Comparison of ENCODE assay signal across 8 mouse cellular contexts in the genomic region with DNA sequence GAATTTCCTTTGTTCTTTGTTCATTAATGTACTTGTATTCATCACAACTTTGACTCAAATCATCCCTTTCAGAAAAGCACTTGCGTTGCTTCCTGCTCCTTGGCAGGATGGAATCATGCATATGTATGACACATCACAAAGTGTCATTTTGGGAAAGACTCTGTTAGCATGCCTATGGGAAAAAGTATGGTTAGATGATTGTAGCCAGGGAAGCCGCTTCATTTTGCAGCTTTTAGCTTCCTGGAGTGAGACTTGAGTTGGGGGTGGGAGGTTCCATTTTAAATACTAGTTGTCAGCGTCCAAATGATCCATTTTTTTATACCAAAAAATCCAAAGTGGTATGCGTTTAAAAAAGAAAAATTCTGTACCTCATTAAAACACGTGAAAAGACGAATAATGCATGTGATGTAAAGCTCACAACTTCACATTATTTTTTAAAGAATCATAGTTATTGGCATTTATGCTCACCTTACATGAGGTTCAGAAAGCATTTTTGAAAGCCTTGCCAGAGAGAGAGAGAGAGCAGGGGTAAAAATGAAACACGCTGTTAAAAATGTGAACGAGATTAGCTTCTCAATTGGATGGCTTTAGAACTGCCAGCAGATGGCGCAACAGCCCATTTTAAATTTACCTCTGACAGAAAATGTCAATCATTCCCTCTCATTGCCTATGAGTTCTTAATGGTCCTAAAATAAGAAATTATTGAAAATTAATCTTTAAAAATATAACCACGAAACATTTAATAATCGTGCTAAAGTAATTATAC. TPM values are rescaled to one million over a fixed set of nuclear protein-coding genes. Genes with fewer than 3 reads are reported as not detected.
DNase-seq lines count a peak whose midpoint lies in the region; ATAC-seq and TF ChIP-seq lines count a peak whose summit lies in the region.

No protein-coding gene starts in this region.

- H3K27me3 ChIP-seq in MEL (ENCODE audit: control insufficient read depth in 1 of 2, insufficient read depth in 2 of 2, low read length in 2 of 2), result peaks cover 0 to 4% of the 10 kb centered on the region in 2 experiments; a peak in 2 of 4 replicates

- no peaks in the 10 kb centered on the region for H3K9me3 ChIP-seq in MEL (replicated peaks; ENCODE audit: insufficient read depth, low read length)

- TF ChIP-seq POLR2A in MEL (IDR thresholded peaks at IDR 0.05; ENCODE audit: control insufficient read depth in 1 of 2, insufficient read depth in 1 of 2, low read depth in 1 of 2, low read length in 2 of 2, poor library complexity in 1 of 2), result no peak

- H3K79me2 ChIP-seq in MEL (ENCODE audit: control insufficient read depth, insufficient read depth, low read length, poor library complexity), result no peaks in the 10 kb centered on the region

- no peak overlapping the region for H3K9ac ChIP-seq in MEL (ENCODE audit: control insufficient read depth, low read depth, low read length, poor library complexity, severe bottlenecking)

- H3K4me1 ChIP-seq in MEL (ENCODE audit: control insufficient read depth in 1 of 2, insufficient read depth in 2 of 2, low read length in 2 of 2), result no peaks in the 10 kb centered on the region

- peak; percentile 69 for DNase-seq in heart, adult 8-10 months (ENCODE audit: low spot score)
- DNase-seq in heart, adult 11 months, result no peak
- peak; percentile 59 for DNase-seq in MEL (ENCODE audit: low read depth, low spot score)
- peak; percentile 48 to 76 for DNase-seq in cerebellum, postnatal 25 days
- DNase-seq in layer of hippocampus, adult 9-10 months (ENCODE audit: low spot score), result peak; percentile 30
- peak; percentile 58 for DNase-seq in mesoderm, embryonic 11.5 days (ENCODE audit: low read depth, low spot score)
- DNase-seq in telencephalon, adult 2 months (ENCODE audit: low read depth, low spot score), result peak; percentile 47

- peak; percentile 48 for ATAC-seq in granulocyte monocyte progenitor cell, adult 5-6 weeks (replicated peaks; ENCODE audit: poor library complexity, severe bottlenecking)

- TF ChIP-seq RAD21 in MEL (IDR thresholded peaks at IDR 0.05; ENCODE audit: low read depth, low read length), result peak; percentile 79

- no peak overlapping the region for H3K4me3 ChIP-seq in MEL (ENCODE audit: control insufficient read depth in 1 of 2, insufficient read depth in 1 of 2, low read depth in 2 of 2, low read length in 2 of 2)

- TF ChIP-seq EP300 in MEL (IDR thresholded peaks at IDR 0.05; ENCODE audit: low read depth in 1 of 2, low read length in 2 of 2), result no peak

- TF ChIP-seq CTCF in MEL (IDR thresholded peaks at IDR 0.05 in 2 of 3, conservative IDR thresholded peaks at IDR 0.05 in 1 of 3; ENCODE audit: control insufficient read depth in 1 of 3, insufficient read depth in 1 of 3, low read depth in 2 of 3, low read length in 3 of 3, poor library complexity in 1 of 3, severe bottlenecking in 1 of 3), result peak; percentile 45 to 75 (median 48)

- no peaks in the 10 kb centered on the region for H3K36me3 ChIP-seq in MEL (ENCODE audit: control insufficient read depth in 1 of 2, insufficient read depth in 2 of 2, low read length in 2 of 2)

- no peak overlapping the region for H3K27ac ChIP-seq in MEL (ENCODE audit: control insufficient read depth, low read depth, low read length)

TF ChIP-seq in MEL, 35 proteins besides CTCF, POLR2A, EP300 and RAD21:
- no peak for TF ChIP-seq USF2 (IDR thresholded peaks at IDR 0.05; ENCODE audit: borderline replicate concordance in 1 of 2, insufficient read depth in 1 of 2, low read depth in 1 of 2, low read length in 2 of 2)
- TF ChIP-seq MAX (IDR thresholded peaks at IDR 0.05; ENCODE audit: low read length), result no peak
- no peak for TF ChIP-seq JUND (IDR thresholded peaks at IDR 0.05; ENCODE audit: low read depth, low read length)
- no peak for TF ChIP-seq ELF1 (IDR thresholded peaks at IDR 0.05; ENCODE audit: low read depth, low read length)
- no peak for TF ChIP-seq TAL1 (IDR thresholded peaks at IDR 0.05; ENCODE audit: low read length)
- no peak for TF ChIP-seq MYB (IDR thresholded peaks at IDR 0.05; ENCODE audit: low read depth, low read length)
- TF ChIP-seq SMC3 (IDR thresholded peaks at IDR 0.05; ENCODE audit: low read depth, low read length), result peak; percentile 82
- TF ChIP-seq GATA1 (IDR thresholded peaks at IDR 0.05; ENCODE audit: low read depth, low read length), result no peak
- TF ChIP-seq USF1 (IDR thresholded peaks at IDR 0.05; ENCODE audit: low read depth, low read length), result no peak
- TF ChIP-seq BHLHE40 (IDR thresholded peaks at IDR 0.05; ENCODE audit: borderline replicate concordance, low read depth, low read length), result no peak
- TF ChIP-seq ZC3H11A (IDR thresholded peaks at IDR 0.05; ENCODE audit: low read depth, low read length), result peak; percentile 71
- TF ChIP-seq NELFE (IDR thresholded peaks at IDR 0.05; ENCODE audit: low read depth, low read length), result no peak
TF ChIP-seq in MEL: peak in this region for 2.

RNA-seq across cellular contexts. Expression of gene Akr1e1, which starts 57.6 kb away (rescaled TPM):
- total RNA-seq in heart, adult 8-10 months (2022), result 10 to 100 TPM; 19.4 to 21.2 (median 21.0) TPM
- total RNA-seq in MEL (2012; rRNA removed), result 13.8 and 14.4 TPM in 2 replicates
- 10 to 100 TPM in 1 of 2 experiments, not detected in 1; 16.2 TPM for polyA plus RNA-seq in MEL (2012; ENCODE audit: insufficient read depth in 1 of 2, insufficient read length in 2 of 2, low read depth in 1 of 2, low replicate concordance in 2 of 2, missing spikeins in 1 of 2)
- 22.8 and 30.5 TPM in 2 replicates for total RNA-seq in granulocyte monocyte progenitor cell, adult 5-6 weeks (2014; fragmentation: Nextera tagmentation)
- total RNA-seq in granulocyte monocyte progenitor cell, adult 5-6 weeks (2017), result 11.2 and 17.8 TPM in 2 replicates
